Mouse (Mus musculus) bone marrow, adult 2 months (tissue): Measurements from ENCODE around the gene Rfc4. TPM values are rescaled to one million over a fixed set of nuclear protein-coding genes. Genes with fewer than 3 reads are reported as not detected.

Experiments used
- H3K27ac ChIP-seq: fragments of 200-500 bp; 2 replicates; pipeline ENCODE4 v1.5.1; 2012; ENCODE audit warnings: low read depth, mild to moderate bottlenecking, control low read depth, inconsistent platforms, low read length; ENCODE audit not compliant: control insufficient read depth, poor library complexity, insufficient read depth
- H3K4me1 ChIP-seq: fragments of 200-500 bp; 2 replicates; pipeline ENCODE4 v1.6.1; 2011; ENCODE audit warnings: low read length; ENCODE audit not compliant: control insufficient read depth, insufficient read depth
- H3K4me3 ChIP-seq: fragments of 200-500 bp; replicated peaks from 2 replicates; pipeline ENCODE3; 2011; ENCODE audit warnings: mild to moderate bottlenecking, low read depth, low read length, control low read depth; ENCODE audit not compliant: control insufficient read depth
- CTCF ChIP-seq: fragments of 200-500 bp; IDR thresholded peaks from 2 replicates; pipeline ENCODE4 v1.5.1; 2011; ENCODE audit warnings: low read length, control low read depth; ENCODE audit not compliant: control insufficient read depth, insufficient read depth
- POLR2A ChIP-seq: fragments of 200-500 bp; IDR thresholded peaks from 2 replicates; pipeline ENCODE4 v1.6.1; 2011; ENCODE audit warnings: low read depth, mild to moderate bottlenecking, control low read depth, low read length, borderline replicate concordance; ENCODE audit not compliant: control insufficient read depth
- WGBS: fragments of 180-500 bp; shearing (Covaris S2); methylation state at CpG from one replicate; pipeline ENCODE4 v1.1.7; 2018; 5-methylcytosine and 5-hydroxymethylcytosine counted together
- polyA plus RNA-seq: library from polyadenylated mRNA; stranded (reverse); fragments of >200 nt; gene quantifications from 2 replicates; pipeline ENCODE4 v1.2.4, GENCODE M21; 2011; ENCODE audit warnings: low replicate concordance; ENCODE audit not compliant: missing spikeins, insufficient read depth, insufficient read length

The Rfc4 gene
- polyA plus RNA-seq, 1 experiment = 35.1 TPM

DNA sequence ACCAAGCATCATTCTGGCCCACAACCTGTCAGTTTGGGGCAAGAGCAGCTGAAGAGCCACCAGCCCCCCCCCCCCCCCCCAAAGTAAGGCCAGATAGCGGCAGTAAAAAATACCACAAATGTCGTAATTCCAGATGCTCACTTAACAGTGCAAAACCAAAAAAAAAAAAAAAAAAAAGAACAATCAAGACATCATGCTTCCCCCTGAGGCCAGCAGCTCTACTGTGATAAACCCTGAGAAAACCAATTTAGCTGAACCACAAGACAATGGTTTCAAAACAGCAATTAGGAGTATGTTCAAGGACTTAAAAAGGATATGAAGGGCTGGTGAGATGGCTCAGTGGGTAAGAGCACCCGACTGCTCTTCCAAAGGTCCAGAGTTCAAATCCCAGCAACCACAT lies 34.6 kb upstream of the Rfc4 start:
- no peaks in the 10 kb centered on the region; the same call in 1 of the 2 replicates for H3K4me1 ChIP-seq
- no peak overlapping the region for H3K27ac ChIP-seq
- 7% methylated on average over 3 of the region's 3 CpGs for WGBS
- TF ChIP-seq CTCF (no peak), POLR2A (no peak)
- no peak overlapping the region for H3K4me3 ChIP-seq

DNA sequence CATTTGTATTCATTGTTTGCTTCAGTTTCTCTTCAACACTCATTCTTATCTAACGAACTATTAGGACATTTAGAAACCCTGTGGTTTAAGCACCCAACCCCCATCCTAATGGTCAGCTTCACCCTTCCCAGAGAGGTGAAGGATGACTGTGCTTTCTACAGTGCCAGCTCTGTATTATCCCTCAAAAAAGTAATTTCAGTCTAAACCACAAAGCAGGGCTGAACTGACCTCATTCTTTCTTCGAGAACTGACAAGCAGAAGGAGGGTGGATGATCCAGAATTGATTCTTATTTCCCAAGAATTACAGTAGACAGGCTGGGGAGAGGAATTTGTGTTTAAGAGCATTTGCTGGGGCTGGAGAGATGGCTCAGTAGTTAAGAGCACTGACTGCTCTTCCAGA lies 32.2 kb upstream of the Rfc4 start:
- no peak for TF ChIP-seq POLR2A
- no peak for TF ChIP-seq CTCF
- 7% methylated on average over 2 of the region's 2 CpGs for WGBS
- no peaks in the 10 kb centered on the region; the same call in 1 of the 2 replicates for H3K4me1 ChIP-seq
- no peak overlapping the region for H3K4me3 ChIP-seq
- no peak overlapping the region for H3K27ac ChIP-seq

DNA sequence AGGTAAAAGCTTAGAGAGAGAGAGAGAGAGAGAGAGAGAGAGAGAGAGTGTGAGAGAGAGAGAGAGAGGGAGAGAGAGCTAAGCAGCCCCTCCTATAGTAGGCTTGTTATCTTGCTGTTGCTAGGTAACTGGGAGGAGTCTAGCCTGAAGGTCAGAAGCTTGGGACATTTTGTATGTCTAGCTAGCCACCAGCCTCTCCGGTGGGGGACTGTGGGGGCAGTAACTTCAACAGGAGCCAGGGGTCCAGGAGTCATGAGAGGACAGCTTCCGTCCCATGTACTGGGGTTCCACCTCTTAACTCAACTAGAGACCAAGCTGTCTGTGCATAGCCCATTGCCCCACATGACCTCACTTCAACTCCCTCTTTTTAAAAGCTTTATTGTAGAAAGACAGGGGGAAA lies 31.4 kb upstream of the Rfc4 start:
- WGBS = 59% methylated on average over 2 of the region's 2 CpGs
- Histone ChIP-seq H3K4me3 (no peak overlapping the region), H3K27ac (no peak overlapping the region), H3K4me1 (no peaks in the 10 kb centered on the region; the same call in 1 of the 2 replicates)
- TF ChIP-seq CTCF = no peak
- TF ChIP-seq POLR2A = no peak

DNA sequence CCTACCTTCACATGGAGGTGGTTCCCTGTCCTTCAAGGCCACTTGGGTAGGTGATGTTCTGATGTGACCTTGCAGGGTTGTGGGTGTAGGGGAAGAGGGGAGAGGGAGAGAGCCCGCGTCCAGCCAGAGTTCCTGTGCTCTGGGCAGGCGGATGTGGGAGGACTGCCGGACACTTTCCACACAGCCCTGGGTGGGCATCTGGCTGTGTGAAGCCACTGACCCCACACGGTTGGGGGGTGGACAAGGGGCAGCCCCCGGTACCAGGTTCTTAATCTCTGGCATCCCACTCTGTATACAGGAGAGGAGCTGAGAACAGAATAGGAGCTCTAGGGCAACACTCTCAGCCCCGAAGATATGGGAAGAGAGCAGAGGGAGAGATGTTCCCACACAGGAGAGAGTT lies 30.8 kb upstream of the Rfc4 start:
- Histone ChIP-seq H3K4me3 (no peak overlapping the region), H3K27ac (no peak overlapping the region), H3K4me1 (no peaks in the 10 kb centered on the region; the same call in 1 of the 2 replicates)
- WGBS = 84% methylated on average over 7 of the region's 7 CpGs
- TF ChIP-seq CTCF = no peak
- TF ChIP-seq POLR2A = no peak

DNA sequence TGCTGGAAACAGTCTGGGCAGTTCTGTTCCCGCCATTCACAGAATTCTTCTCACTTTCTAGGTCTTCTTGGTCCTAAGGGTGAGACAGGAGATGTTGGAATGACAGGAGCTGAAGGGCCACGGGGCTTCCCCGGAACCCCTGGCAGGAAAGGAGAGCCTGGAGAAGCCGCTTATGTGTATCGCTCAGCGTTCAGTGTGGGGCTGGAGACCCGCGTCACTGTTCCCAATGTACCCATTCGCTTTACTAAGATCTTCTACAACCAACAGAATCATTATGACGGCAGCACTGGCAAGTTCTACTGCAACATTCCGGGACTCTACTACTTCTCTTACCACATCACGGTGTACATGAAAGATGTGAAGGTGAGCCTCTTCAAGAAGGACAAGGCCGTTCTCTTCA lies 29.5 kb upstream of the Rfc4 start:
- no peak for TF ChIP-seq POLR2A
- TF ChIP-seq CTCF = no peak
- 90% methylated on average over 13 of the region's 13 CpGs for WGBS
- no peaks in the 10 kb centered on the region; the same call in 1 of the 2 replicates for H3K4me1 ChIP-seq

DNA sequence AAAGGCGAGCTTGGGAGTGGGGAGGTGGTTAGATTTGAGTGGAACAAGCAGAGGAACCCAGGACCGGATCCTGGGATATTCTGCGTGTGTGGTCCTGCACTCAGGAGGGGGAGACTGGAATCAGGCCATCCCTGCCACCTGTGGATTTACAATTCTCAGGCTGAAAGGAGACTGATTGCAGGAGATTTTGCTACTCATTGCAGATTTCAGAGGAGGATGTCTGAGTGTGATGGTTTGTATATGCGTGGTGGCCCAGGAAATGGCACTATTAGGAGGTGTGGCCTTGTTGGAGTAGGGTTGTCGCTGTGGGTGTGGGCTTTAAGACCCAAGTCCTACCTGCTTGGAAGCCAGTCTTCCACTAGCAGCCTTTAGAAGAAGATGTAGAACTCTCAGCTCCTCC lies 26.7 kb upstream of the Rfc4 start:
- WGBS = 81% methylated on average over 5 of the region's 5 CpGs
- no peak for TF ChIP-seq POLR2A

More for the DNA sequence above, 29.5 kb upstream of the Rfc4 start:
- no peak overlapping the region for H3K27ac ChIP-seq
- H3K4me3 ChIP-seq = no peak overlapping the region

DNA sequence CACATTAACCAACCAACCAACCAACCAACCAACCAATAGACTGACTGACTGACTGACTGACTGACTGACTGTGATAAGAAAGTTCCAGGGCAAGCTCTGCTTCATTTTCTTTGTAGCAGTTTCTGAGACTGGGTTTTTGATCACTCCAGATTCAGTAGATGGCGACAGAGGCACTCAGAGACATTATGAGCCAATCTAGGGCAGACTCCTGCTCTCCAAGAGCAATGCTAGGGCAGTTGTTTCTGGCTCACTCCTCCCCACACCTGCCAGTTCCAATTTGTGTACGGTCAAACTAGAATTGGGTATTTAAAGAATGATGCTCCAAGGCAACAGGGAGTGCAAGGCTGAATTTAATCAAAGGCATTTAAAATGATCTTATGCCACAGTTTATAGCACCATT lies 23.9 kb upstream of the Rfc4 start:
- Histone ChIP-seq H3K4me3 (no peak overlapping the region), H3K27ac (no peak overlapping the region), H3K4me1 (peaks cover 3% of the 10 kb centered on the region)
- WGBS = 17% methylated on average over 2 of the region's 2 CpGs
- no peak for TF ChIP-seq POLR2A
- no peak; the same call in 1 of the 2 replicates for TF ChIP-seq CTCF

More for the DNA sequence above, 26.7 kb upstream of the Rfc4 start:
- peaks cover 2% of the 10 kb centered on the region for H3K4me1 ChIP-seq
- no peak overlapping the region for H3K4me3 ChIP-seq
- H3K27ac ChIP-seq = no peak overlapping the region

DNA sequence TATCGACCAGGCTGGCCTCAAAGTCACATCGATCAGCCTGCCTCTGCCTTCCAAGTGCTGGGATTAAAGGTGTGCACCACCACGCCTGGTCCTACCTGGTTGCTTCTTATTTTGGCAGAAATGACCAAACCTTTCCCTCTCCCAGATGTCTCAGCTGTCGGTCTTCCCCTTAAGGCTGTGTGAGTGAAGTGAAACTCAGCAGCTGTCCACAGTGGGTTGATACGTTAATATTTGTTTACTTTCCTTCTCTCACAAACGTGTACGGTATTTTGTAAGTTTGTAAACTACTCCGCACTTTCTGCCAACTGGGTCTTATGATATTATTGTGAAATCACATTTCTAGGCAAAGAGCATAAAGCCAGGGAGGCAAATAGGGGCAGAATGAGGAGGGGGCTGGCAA lies 21.9 kb upstream of the Rfc4 start:
- Histone ChIP-seq H3K27ac (peak overlapping the region; percentile 50; the same call in 1 of the 2 replicates), H3K4me1 (peaks cover 3% of the 10 kb centered on the region)
- 59% methylated on average over 8 of the region's 8 CpGs for WGBS

DNA sequence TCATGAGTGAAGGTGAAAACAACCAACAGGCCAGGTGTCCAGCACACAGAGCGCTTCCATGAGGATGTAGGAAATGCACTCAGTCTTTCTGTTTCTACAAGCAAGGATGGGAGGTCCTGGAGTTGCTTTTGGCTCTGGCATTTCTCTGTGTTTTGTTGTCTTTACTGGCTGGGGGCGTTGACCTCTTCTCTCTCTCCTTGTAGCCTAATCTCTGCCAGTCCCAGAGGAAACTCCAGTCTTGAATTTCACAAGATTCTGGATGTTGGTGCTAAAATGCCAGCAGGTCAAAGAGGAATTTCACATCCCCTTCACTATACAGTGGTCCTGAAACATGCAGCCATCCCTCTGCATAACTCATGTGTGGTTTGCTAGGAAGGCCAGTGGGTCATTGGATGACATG lies 21.4 kb upstream of the Rfc4 start:
- 81% methylated on average over 2 of the region's 2 CpGs for WGBS
- Histone ChIP-seq H3K4me1 (peaks cover 4% of the 10 kb centered on the region), H3K27ac (no peak overlapping the region; the same call in 1 of the 2 replicates), H3K4me3 (no peak overlapping the region)
- TF ChIP-seq POLR2A (no peak), CTCF (no peak)

More for the DNA sequence above, 21.9 kb upstream of the Rfc4 start:
- no peak overlapping the region for H3K4me3 ChIP-seq
- TF ChIP-seq CTCF = no peak
- TF ChIP-seq POLR2A = no peak
